Mouse (Mus musculus): ENCODE data around the gene Ganc.

Ganc gene

GRCm38 (mm10) chr2:120403653-120403985, at the start of gene Ganc:
TSS of gene Ganc (plus strand) at chr2:120403896.
- no peak for DNase-seq

- DNase-seq: no peak
Measured at GRCm38 (mm10) chr2:120360425-120360824, 43.3 kb upstream of the Ganc start.

- no peak for DNase-seq
Measured at GRCm38 (mm10) chr2:120366501-120366900, 37.2 kb upstream of the Ganc start.

- DNase-seq: no peak
Measured at GRCm38 (mm10) chr2:120367416-120368207, 36.1 kb upstream of the Ganc start.

- DNase-seq: no peak
Measured at GRCm38 (mm10) chr2:120373858-120374257, 29.8 kb upstream of the Ganc start.

GRCm38 (mm10) chr2:120386264-120386663, 17.4 kb upstream of the Ganc start:
- DNase-seq: no peak

GRCm38 (mm10) chr2:120387291-120387690, 16.4 kb upstream of the Ganc start:
- no peak for DNase-seq

DNA sequence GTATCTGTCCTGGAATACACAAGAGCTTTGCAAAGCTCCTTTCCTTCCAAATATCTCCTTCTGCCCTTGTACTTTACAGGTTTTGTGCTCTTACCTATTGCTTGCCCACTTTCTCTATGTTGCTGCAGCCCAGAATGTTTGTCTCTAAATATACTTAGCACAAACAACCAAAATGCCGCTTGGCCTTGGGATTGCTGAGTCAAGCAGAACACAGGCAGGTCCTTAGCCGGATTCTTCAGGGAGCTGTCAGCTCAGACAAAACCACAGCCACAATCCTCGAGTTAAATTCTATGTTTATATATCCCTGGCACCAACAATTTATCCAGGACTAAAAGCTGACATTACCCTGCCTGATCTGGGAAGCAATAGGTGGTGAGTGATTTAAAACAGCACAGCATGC, 14.3 kb upstream of the Ganc start:
- no peak for DNase-seq

DNA sequence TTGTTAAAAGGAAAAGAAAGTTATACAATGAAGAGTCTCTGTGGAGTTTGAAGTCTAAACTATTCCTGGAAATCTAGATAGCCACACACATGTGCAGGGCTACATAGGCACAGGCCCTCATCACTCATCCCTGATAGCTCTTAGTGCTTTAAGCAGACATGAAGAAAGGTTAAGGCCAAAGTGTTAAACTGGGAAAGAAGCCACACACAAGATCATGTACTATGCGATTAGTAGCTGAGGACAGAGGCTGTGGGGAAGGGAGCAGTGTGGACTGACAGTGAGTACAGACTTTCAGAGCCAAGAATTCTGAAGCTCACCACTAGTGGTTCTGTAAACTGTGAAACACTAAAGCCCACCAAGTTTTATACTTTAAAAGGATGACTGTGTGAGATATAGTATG, 12.8 kb upstream of the Ganc start:
- no peak for DNase-seq

GRCm38 (mm10) chr2:120392406-120392805, 11.3 kb upstream of the Ganc start:
- DNase-seq: no peak

GRCm38 (mm10) chr2:120397951-120398350, 5.7 kb upstream of the Ganc start:
- no peak for DNase-seq

DNA sequence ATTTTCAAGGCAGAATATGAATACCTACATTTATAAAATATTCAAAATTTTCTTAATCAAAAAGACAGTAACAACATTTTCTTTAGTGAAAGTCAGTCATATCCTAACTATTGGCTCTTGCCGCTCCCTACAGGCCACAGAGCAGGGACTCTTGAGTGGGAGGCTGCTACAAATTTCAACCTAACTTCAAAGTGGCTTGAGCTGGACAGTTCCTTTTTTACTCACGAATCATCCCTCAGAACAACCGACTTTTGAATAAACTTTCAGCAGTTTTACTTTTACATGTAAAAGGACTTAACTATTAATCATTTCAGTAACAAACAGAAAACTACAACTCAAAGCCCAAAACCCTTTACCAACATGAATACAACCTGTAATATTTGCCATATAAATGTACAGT, 883 bp upstream of the Ganc start:
- no peak for DNase-seq

DNA sequence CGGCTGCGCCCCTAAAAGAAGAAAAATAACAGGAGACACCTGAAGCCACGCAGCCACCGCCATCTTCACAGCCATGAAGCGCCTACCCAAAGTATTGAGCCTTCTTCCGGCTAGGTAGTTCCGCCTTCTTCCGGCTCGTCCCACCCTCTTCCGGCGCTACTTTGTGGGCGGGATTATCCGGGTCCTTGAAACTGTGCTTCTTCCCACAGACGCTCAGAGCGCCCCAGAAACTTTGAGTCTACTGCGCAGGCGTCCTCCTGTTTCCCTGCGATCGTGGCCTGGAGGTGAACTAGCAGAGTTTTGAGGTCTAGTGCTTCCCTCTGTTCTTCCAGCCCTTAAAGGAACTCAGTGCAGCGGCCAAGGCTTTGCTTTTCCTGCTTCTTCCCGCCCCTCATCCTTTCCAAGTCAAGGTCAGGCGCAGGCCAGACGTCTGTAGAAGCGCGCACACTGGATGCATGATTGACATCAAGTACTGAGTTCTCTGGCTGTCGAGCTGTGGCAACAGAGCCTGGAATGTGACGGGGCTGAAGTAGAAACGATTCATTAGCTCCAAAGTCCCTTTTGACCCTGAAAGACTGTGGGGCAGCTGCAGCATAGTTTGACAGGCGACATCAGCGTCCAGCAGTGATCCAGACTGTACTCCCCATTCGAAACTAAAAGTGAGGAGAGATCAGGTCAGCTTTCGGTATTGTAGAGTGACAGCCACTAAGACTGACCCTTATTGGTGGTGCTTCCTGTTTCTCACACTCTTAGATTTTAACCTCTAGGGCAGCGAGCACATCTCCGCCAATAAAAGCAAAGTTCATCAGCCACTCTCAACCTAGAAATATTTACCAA, 508 bp downstream of the Ganc start, which contains the start of gene Tmem87a:
Tmem87a (minus strand) TSS at position 128 of the 837 bp plus-strand sequence.
- DNase-seq: peak; percentile 96

DNA sequence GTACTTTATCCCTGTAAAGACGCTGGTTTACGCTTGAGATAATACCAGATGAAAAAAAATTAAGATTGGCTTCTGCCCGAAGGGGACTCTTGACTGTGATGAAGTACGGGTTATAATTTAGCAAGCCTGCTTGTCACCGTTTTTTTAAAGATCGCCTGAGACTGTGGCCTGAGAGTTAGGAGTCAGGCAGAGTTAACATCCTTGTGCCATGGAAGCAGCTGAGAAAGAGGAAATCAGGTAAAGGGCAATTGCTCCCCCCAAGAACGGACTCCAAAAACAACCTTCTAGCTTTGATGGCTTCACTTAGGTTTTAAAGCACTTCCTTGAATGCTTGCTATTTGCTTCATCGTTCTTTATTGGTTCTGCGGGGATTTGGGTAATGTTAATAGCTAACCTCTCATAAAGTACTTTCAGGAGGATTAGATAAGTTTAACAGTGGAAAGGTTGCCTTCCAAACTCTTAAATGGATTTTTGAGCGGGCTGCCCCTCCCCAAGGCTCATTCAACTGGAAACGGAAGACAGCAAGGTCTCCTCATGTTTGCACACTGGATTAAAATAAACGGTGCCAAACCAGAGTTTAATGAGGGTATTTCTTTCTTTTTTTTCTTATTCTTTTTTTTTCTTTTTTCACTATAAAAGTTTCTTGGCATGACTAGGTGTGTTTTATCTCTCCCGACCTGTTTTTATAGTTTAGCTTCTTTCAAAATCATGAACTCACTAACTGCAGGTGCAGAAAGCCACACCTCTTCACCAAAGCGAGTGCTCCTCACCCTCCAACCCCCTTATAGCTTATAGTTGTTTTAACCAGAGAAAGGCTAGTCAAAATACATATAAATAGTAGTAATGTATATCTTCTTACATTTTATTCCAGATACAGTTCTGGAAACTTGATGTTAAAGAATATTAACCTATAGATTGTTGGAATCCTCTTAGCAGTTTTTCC, 1.4 kb downstream of the Ganc start:
- DNase-seq: no peak

- no peak for DNase-seq
Measured at GRCm38 (mm10) chr2:120411096-120411628, 7.5 kb downstream of the Ganc start.

- DNase-seq: no peak
Measured at GRCm38 (mm10) chr2:120414113-120414512, 10.4 kb downstream of the Ganc start.

DNA sequence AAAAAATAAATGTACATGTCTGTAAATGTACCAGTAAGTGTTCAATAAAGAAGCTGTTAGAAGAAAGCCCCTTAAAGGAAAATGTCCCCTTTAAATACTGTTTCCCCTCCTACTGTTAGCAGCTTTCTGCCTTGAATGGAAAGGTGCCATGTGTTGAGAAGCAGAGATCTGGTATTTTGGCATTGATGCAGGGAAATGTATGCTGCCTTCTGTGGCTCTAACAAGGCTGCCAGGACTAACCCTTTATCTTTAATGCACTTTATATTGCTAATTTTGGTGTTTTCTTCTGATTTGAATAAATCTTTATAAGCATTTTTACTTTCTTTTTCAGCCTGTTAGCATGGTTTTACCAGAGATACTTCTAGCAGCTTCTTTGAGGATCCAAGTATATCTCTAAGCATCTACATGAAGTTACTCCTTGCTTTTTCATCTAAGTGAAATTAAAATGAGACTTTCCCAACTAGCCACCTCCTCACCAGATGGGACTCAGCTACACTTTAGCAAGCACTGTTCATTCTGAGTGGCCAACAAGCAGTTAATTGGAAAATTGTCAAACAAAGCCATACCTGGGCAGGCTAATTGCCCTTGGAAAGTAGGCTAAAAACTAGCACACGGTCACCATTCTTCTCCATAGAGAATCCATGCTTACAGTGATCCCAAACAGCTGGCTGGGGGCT, 11.2 kb downstream of the Ganc start:
- DNase-seq: peak; percentile 16

GRCm38 (mm10) chr2:120424386-120424785, 20.7 kb downstream of the Ganc start:
- DNase-seq: no peak

DNA sequence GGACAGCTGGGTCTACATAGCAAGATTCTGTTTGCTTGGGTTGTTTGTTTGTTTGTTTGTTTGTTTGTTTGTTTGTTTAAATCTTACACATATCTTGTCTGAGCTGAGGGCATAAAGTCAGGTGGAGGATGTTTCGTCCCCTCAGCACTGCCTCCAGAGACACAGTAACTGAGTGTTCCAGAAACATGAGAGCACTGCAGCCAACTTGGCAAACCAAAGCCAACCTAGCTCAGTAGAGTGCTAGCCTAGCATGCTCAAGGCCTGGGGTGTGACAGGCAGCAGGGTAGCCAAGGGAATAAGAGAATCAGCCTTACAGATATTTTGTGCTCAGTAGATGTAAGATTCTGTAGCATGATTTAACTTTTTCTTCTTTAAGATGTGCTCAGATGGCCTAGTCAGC, 40.8 kb downstream of the Ganc start:
- no peak for DNase-seq

GRCm38 (mm10) chr2:120446373-120446772, 42.7 kb downstream of the Ganc start:
- DNase-seq: no peak

DNA sequence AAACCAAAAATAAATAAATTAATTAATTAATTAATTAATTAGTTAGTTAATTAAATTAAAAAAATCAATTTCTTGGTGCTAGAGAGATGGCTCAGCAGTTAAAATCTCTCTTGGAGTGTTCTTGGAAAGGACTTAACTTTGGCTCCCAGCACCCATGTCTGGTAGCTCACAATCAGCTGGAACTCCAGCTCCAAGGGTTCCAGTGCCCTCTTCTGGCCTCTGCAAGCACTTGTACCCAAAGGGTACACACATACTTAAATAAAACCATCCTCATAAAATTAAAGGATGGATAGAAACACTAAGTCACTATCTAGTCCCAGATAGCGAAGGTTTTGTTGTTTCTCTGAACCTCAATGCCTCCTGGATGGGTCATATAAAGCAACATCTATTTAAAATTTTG, 43.6 kb downstream of the Ganc start:
- DNase-seq: no peak

GRCm38 (mm10) chr2:120450724-120451123, 47.0 kb downstream of the Ganc start:
- no peak for DNase-seq
